Mouse (Mus musculus): ENCODE measurements at regions not wholly inside any gene's neighbourhood (a gene's known extent, or its start where the extent isn't known, plus 50 kb on each side); places are given as distances from the start of the nearest gene placed in this dataset.

GRCm38 (mm10) chr6:31260645-31261345 is 137.7 kb upstream of the Mkln1 start:
- Histone ChIP-seq H3K9me3 (ENCODE audit: control insufficient read depth, low read length) (no peaks in the 10 kb centered on the region), H3K36me3 (ENCODE audit: control insufficient read depth, insufficient read depth, low read length) (no peaks in the 10 kb centered on the region), H3K27me3 (ENCODE audit: control insufficient read depth, insufficient read depth, low read length) (no peaks in the 10 kb centered on the region), H3K4me1 (ENCODE audit: control insufficient read depth, insufficient read depth, low read length) (no peaks in the 10 kb centered on the region), H3K27ac (replicated peaks; ENCODE audit: low read depth, low read length) (no peak overlapping the region), H3K4me2 (ENCODE audit: low read depth, severe bottlenecking) (no peak overlapping the region), H3K9ac (ENCODE audit: low read length) (no peak overlapping the region), H3K4me3 (ENCODE audit: low read depth, low read length) (no peak overlapping the region)
- ATAC-seq (ENCODE audit: insufficient number of reproducible peaks, low FRiP score, low TSS enrichment, low read depth): no peak
- 86% methylated on average over 10 of the region's 10 CpGs for WGBS
- no peak for DNase-seq (ENCODE audit: low spot score)

GRCm38 (mm10) chr6:31261797-31262540 is 136.6 kb upstream of the Mkln1 start:
- Histone ChIP-seq H3K9me3 (ENCODE audit: control insufficient read depth, low read length) (no peaks in the 10 kb centered on the region), H3K4me3 (ENCODE audit: low read depth, low read length) (no peak overlapping the region), H3K27ac (replicated peaks; ENCODE audit: low read depth, low read length) (no peak overlapping the region), H3K36me3 (ENCODE audit: control insufficient read depth, insufficient read depth, low read length) (no peaks in the 10 kb centered on the region), H3K27me3 (ENCODE audit: control insufficient read depth, insufficient read depth, low read length) (no peaks in the 10 kb centered on the region), H3K4me2 (ENCODE audit: low read depth, severe bottlenecking) (no peak overlapping the region), H3K9ac (ENCODE audit: low read length) (no peak overlapping the region), H3K4me1 (ENCODE audit: control insufficient read depth, insufficient read depth, low read length) (no peaks in the 10 kb centered on the region)
- DNase-seq (ENCODE audit: low spot score): no peak
- WGBS: 90% methylated on average over 15 of the region's 15 CpGs
- ATAC-seq (ENCODE audit: insufficient number of reproducible peaks, low FRiP score, low TSS enrichment, low read depth): no peak

GRCm38 (mm10) chr6:31262651-31263050 is 135.9 kb upstream of the Mkln1 start:
- no peaks in the 10 kb centered on the region for H3K27me3 ChIP-seq (ENCODE audit: control insufficient read depth, insufficient read depth, low read length)
- H3K27ac ChIP-seq (replicated peaks; ENCODE audit: low read depth, low read length): no peak overlapping the region
- ATAC-seq (ENCODE audit: insufficient number of reproducible peaks, low FRiP score, low TSS enrichment, low read depth) (no peak), DNase-seq (ENCODE audit: low spot score) (no peak)
- H3K4me3 ChIP-seq (ENCODE audit: low read depth, low read length): no peak overlapping the region
- no peak overlapping the region for H3K4me2 ChIP-seq (ENCODE audit: low read depth, severe bottlenecking)
- no peaks in the 10 kb centered on the region for H3K4me1 ChIP-seq (ENCODE audit: control insufficient read depth, insufficient read depth, low read length)
- H3K9me3 ChIP-seq (ENCODE audit: control insufficient read depth, low read length): no peaks in the 10 kb centered on the region
- WGBS: 85% methylated on average over 8 of the region's 8 CpGs
- no peaks in the 10 kb centered on the region for H3K36me3 ChIP-seq (ENCODE audit: control insufficient read depth, insufficient read depth, low read length)
- no peak overlapping the region for H3K9ac ChIP-seq (ENCODE audit: low read length)

GRCm38 (mm10) chr6:31263821-31264220 is 134.7 kb upstream of the Mkln1 start:
- H3K4me3 ChIP-seq (ENCODE audit: low read depth, low read length): no peak overlapping the region
- no peaks in the 10 kb centered on the region for H3K27me3 ChIP-seq (ENCODE audit: control insufficient read depth, insufficient read depth, low read length)
- no peak for ATAC-seq (ENCODE audit: insufficient number of reproducible peaks, low FRiP score, low TSS enrichment, low read depth)
- no peaks in the 10 kb centered on the region for H3K9me3 ChIP-seq (ENCODE audit: control insufficient read depth, low read length)
- no peaks in the 10 kb centered on the region for H3K4me1 ChIP-seq (ENCODE audit: control insufficient read depth, insufficient read depth, low read length)
- DNase-seq (ENCODE audit: low spot score): no peak
- no peaks in the 10 kb centered on the region for H3K36me3 ChIP-seq (ENCODE audit: control insufficient read depth, insufficient read depth, low read length)
- H3K4me2 ChIP-seq (ENCODE audit: low read depth, severe bottlenecking): no peak overlapping the region
- H3K9ac ChIP-seq (ENCODE audit: low read length): no peak overlapping the region
- no peak overlapping the region for H3K27ac ChIP-seq (replicated peaks; ENCODE audit: low read depth, low read length)
- 94% methylated on average over 6 of the region's 6 CpGs for WGBS

- ATAC-seq (ENCODE audit: insufficient number of reproducible peaks, low FRiP score, low TSS enrichment, low read depth) (no peak), DNase-seq (ENCODE audit: low spot score) (no peak)
- WGBS: 67% methylated on average over 17 of the region's 17 CpGs
These were observed 132.0 kb upstream of the Mkln1 start for GRCm38 (mm10) chr6:31266441-31267040.

GRCm38 (mm10) chr6:31268057-31268456 is 130.5 kb upstream of the Mkln1 start:
- H3K4me2 ChIP-seq (ENCODE audit: low read depth, severe bottlenecking): no peak overlapping the region
- no peak overlapping the region for H3K27ac ChIP-seq (replicated peaks; ENCODE audit: low read depth, low read length)
- no peaks in the 10 kb centered on the region for H3K4me1 ChIP-seq (ENCODE audit: control insufficient read depth, insufficient read depth, low read length)
- no peak overlapping the region for H3K4me3 ChIP-seq (ENCODE audit: low read depth, low read length)
- no peak for ATAC-seq (ENCODE audit: insufficient number of reproducible peaks, low FRiP score, low TSS enrichment, low read depth)
- DNase-seq (ENCODE audit: low spot score): no peak
- no peaks in the 10 kb centered on the region for H3K27me3 ChIP-seq (ENCODE audit: control insufficient read depth, insufficient read depth, low read length)
- WGBS: 65% methylated on average over 2 of the region's 2 CpGs
- no peak overlapping the region for H3K9ac ChIP-seq (ENCODE audit: low read length)
- H3K36me3 ChIP-seq (ENCODE audit: control insufficient read depth, insufficient read depth, low read length): no peaks in the 10 kb centered on the region
- H3K9me3 ChIP-seq (ENCODE audit: control insufficient read depth, low read length): no peaks in the 10 kb centered on the region

More at GRCm38 (mm10) chr6:31266441-31267040, 132.0 kb upstream of the Mkln1 start:
- Histone ChIP-seq H3K4me2 (ENCODE audit: low read depth, severe bottlenecking) (no peak overlapping the region), H3K36me3 (ENCODE audit: control insufficient read depth, insufficient read depth, low read length) (no peaks in the 10 kb centered on the region), H3K9ac (ENCODE audit: low read length) (no peak overlapping the region), H3K27ac (replicated peaks; ENCODE audit: low read depth, low read length) (no peak overlapping the region), H3K9me3 (ENCODE audit: control insufficient read depth, low read length) (no peaks in the 10 kb centered on the region), H3K27me3 (ENCODE audit: control insufficient read depth, insufficient read depth, low read length) (no peaks in the 10 kb centered on the region), H3K4me1 (ENCODE audit: control insufficient read depth, insufficient read depth, low read length) (no peaks in the 10 kb centered on the region), H3K4me3 (ENCODE audit: low read depth, low read length) (no peak overlapping the region)

GRCm38 (mm10) chr6:31273816-31274215 is 124.7 kb upstream of the Mkln1 start:
- H3K9me3 ChIP-seq (ENCODE audit: control insufficient read depth, low read length): no peaks in the 10 kb centered on the region; the same call in 1 of the 2 replicates
- DNase-seq (ENCODE audit: low spot score) (no peak), ATAC-seq (ENCODE audit: insufficient number of reproducible peaks, low FRiP score, low TSS enrichment, low read depth) (no peak)
- no peaks in the 10 kb centered on the region for H3K36me3 ChIP-seq (ENCODE audit: control insufficient read depth, insufficient read depth, low read length)
- H3K27me3 ChIP-seq (ENCODE audit: control insufficient read depth, insufficient read depth, low read length): no peaks in the 10 kb centered on the region
- 43% methylated on average over 5 of the region's 5 CpGs for WGBS
- H3K4me3 ChIP-seq (ENCODE audit: low read depth, low read length): no peak overlapping the region
- H3K9ac ChIP-seq (ENCODE audit: low read length): no peak overlapping the region
- H3K4me1 ChIP-seq (ENCODE audit: control insufficient read depth, insufficient read depth, low read length): no peaks in the 10 kb centered on the region
- no peak overlapping the region for H3K27ac ChIP-seq (replicated peaks; ENCODE audit: low read depth, low read length)
- H3K4me2 ChIP-seq (ENCODE audit: low read depth, severe bottlenecking): no peak overlapping the region

- DNase-seq (ENCODE audit: low spot score): peak; percentile 58
- Histone ChIP-seq H3K36me3 (ENCODE audit: control insufficient read depth, insufficient read depth, low read length) (no peaks in the 10 kb centered on the region), H3K27me3 (ENCODE audit: control insufficient read depth, insufficient read depth, low read length) (no peaks in the 10 kb centered on the region), H3K9me3 (ENCODE audit: control insufficient read depth, low read length) (no peaks in the 10 kb centered on the region; the same call in 1 of the 2 replicates), H3K9ac (ENCODE audit: low read length) (no peak overlapping the region), H3K27ac (replicated peaks; ENCODE audit: low read depth, low read length) (no peak overlapping the region), H3K4me1 (ENCODE audit: control insufficient read depth, insufficient read depth, low read length) (no peaks in the 10 kb centered on the region), H3K4me2 (ENCODE audit: low read depth, severe bottlenecking) (no peak overlapping the region), H3K4me3 (ENCODE audit: low read depth, low read length) (no peak overlapping the region)
- ATAC-seq (ENCODE audit: insufficient number of reproducible peaks, low FRiP score, low TSS enrichment, low read depth): no peak
- 16% methylated on average over 11 of the region's 11 CpGs for WGBS
These were observed 124.3 kb upstream of the Mkln1 start for GRCm38 (mm10) chr6:31274236-31274635.
